Mouse (Mus musculus) gonadal fat pad, adult 2 months (tissue): ENCODE results near the gene Cass4. TPM values are rescaled to one million over a fixed set of nuclear protein-coding genes. Genes with fewer than 3 reads are reported as not detected.
A peak's percentile ranks its signal among the peaks of the same experiment; 100 is the strongest.

Experiments
- DNase-seq: peaks from one replicate; pipeline ENCODE4 v3.0.0-alpha.2; 2012; ENCODE audit warnings: low read depth
- polyA plus RNA-seq: library from polyadenylated mRNA; depleted of rRNA; stranded (reverse); fragments of >200 nt; gene quantifications from 2 replicates; pipeline ENCODE4 v1.2.3, GENCODE M21; 2012; rRNA removed

The Cass4 gene
- 0.93 and 1.3 TPM in 2 replicates for polyA plus RNA-seq

DNA sequence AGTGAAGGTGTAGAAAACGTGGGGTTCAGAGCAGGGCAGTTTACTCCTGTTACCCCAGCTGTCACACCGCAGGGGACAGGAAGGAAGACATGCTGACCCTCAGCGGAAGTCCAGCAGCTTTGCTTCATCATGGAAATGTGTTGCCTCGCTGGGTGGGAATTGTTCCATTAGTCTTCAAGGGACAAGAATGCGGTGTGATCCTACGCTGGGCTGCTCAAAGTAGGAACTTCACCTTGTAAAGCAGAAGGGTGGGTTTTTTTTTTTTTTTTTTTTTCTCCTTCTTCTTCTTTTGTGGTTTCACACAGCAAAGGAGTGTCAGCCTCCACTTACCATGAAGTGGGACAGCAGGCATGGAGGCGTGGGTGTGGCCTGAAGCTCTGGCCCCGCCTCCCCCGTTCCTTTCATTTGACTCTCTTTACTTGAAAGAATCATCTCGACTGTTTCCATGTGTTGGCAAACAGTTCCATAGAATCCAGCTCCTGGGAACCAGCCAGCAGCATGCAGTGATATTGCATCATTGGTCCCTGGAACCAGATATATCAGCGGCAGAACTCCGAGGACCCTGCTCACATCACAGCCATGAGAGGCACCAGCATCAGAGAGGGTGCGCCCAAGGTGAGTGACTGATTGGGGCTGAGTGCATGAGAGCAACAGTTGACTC is at the start of gene Cass4:
Cass4 (plus strand) TSS at position 404 of the 661 bp plus-strand sequence.
- DNase-seq: no peak

DNA sequence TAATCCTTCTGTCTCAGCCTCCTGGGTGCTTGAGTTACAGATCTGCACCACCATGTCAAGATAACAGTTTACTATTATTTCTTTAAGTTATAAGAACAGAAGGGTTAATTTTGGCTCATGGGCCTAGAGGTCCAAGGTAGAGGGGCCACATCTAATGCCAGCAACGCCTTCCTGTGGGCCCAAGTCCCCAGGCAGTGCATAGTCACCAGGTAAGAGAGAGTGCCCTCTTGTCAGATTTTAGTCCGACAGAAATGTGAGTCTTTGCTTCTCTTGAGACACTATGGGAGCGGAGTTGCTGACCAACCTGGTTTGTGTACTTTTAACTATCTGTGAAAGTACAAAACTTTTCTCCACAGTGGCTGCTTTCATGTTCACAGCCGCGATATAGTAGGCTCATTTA is 48.9 kb upstream of the Cass4 start:
- no peak for DNase-seq

DNA sequence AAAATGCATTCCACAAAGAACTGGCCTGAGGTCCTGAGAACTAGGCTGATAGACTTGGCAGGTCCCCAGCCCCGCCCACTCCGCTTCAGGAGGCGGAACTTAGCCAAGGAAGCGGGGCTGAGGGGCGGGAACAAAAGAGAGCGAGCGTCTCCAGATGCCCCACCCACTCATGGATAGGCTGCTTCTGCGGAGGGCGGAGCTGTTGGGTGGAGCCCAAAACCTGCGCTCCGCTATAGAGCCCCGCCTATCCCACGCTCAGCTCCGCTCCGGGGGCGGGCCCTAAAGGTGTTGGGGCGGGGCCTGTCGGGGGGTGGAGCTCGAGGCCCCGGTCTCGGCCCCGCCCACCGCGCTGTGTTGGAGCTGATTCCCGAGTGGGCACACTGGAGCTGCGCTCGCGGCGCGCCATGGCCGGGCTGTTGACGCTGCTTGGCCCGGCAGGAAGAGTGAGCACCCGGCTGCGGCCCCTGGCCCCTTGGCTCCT is 48.3 kb upstream of the Cass4 start, which contains the start of gene Fam210b:
Fam210b (plus strand) TSS at position 308 of the 481 bp plus-strand sequence.
- peak; percentile 60 for DNase-seq

DNA sequence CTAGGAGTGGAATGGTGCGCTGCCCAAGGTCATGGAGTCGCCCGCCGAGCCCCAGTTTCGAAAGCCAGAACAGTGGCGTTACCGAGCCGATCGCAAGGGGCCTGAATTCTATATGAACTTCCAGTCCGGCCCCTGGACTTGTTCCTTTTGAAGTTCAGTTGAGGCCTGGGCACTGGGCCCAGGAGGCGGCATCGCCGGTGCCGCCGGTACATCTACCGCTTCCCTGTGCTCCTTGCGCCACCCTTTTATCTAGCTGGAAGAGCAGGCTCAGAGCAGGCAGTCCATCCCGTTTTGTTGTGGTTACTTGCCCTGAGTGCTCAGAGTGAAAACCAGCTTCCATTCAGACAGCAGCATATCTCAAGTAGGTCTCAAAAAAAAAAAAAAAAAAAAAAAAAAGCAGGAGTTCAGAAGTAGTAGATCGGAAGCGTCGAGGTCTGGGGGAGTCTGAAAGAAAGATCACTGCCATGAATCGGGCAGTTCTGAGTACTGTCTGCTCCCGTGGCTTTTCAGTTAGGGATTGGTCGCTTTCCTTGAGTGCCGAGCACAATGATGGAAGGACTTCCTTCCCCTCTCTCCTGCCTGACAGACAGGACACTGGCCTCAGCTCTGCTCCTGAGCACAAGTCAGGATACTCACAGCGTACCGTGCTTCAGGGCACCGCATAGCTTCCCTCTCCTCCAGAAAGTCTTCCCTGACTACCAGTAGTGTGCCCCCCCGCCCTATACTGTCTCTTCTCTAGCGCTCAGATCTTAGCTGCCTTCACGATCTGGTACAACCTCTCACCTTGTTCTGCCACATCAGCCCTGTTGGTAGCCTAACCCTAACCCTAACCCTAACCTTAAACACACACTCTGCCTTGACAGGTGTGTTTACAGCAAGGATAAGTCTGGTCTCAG is 47.3 kb upstream of the Cass4 start:
- DNase-seq: peak; percentile 51

DNA sequence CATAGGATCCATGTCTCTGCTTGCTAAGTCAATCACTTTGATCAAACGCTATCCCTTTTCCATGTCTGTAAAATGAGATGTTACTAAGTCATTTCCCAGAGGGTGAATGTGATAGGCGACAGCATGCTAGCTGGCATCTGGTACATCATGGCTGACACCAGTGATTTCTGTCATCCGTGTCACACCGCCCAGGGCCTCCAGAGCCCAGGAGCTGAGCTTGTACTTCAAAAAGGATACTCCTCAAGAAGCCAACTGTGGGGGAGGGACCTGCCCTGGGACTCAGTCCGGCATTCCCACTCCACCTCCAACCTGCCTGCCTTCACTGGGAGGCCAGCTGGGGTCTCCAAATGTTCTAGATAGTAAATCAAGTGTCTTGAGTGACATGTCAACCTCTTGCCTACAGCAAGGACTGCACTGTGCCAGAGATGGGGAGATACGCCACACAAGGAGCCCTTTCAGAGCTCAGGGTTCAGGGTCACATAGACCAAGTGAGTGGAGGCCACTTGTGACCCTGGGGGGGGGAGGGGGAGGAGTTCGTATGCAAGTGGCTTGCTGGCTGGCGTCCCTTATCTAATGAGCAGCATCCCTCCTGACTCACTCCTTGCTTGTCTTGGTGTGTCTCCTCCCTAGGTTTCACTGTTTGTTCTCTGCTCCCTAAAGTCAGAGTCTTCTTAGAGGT is 46.5 kb upstream of the Cass4 start:
- no peak for DNase-seq

DNA sequence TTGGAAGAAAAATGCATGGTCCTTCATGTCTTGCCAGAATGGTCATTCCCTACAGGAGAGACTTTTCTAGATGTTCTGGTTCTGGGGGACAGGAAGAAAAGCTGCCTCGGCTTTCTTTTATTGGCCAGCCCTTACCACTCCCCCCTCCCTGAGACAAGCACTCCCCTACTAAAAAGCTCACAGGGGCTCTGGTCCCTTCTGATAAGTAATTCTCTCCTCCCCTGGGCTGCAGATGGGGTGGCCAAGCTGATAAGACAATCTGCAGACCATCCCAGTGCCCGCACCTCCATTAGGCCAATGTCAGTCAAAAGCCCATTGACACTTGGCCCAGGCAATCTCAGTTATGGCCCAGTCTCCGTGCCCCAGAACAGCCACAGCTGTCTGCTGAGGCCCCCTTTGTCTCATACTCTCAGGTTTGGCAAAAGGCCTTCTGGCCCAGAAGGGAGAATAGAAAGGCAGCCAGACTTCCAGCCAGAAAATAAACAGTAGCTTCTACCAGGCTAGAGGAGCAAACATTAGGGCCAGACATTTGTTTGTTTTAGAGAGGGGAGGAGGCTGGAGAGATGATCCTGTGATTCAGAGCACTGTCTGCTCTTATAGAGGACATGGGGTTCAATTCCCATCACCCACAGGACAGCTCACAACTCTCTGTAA is 45.2 kb upstream of the Cass4 start:
- no peak for DNase-seq

DNA sequence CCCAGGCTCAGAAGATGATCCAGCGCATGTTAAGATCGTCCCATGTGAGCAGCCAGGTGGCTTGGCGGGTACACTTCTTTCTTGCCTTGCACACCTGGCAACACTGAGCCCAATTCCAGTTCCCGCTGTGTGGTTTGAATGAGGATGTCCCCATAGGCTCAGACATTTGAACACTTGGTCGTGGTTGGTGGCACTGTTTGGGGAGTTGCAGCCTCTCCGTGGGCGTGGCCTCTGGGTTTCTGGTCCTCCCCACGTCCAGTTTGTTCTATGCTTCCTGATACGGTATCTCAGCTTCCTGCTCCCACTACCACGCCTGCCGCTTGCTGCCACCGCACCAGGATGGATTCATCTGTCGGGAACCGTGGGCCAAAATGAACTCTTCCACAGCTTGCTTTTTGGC is 43.8 kb upstream of the Cass4 start:
- no peak for DNase-seq

DNA sequence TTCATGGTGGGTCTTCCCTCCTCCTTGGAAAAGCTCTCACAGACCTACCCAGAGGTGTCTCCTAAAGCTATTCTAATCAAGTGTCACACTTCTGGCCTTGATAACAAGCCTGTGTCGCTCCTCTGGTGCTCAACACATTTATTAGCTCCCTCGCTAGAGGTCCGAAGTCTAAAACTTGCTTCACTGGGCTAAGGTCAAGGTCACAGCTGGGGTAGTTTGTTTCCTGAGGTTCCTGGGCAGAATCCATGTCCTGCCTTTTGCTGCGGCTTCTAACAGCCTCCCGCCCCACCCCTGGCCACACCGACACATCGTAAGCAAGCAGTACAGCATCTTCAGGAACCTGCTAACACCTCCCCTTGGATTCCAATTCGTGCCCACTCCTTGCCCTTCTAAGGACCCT is 42.8 kb upstream of the Cass4 start:
- no peak for DNase-seq

DNA sequence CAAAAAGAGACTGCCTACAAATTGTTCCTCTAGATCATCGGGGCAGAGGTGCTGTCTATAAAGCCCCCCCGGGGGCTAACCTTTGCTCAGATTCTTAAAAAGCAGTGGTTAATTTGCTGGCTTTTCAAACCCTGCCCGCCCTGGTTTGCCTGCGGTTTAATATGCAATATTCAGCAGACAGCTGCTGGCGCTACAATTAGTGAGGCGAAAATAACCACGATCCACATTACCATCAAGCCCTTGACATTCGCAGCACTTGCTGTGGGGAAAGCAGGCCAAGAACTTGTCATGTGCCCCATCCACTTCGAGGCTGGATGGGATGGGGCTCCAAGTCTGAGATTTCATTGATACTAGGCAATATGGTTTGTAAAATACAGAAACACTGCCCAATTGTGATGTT is 40.4 kb upstream of the Cass4 start:
- DNase-seq: no peak

DNA sequence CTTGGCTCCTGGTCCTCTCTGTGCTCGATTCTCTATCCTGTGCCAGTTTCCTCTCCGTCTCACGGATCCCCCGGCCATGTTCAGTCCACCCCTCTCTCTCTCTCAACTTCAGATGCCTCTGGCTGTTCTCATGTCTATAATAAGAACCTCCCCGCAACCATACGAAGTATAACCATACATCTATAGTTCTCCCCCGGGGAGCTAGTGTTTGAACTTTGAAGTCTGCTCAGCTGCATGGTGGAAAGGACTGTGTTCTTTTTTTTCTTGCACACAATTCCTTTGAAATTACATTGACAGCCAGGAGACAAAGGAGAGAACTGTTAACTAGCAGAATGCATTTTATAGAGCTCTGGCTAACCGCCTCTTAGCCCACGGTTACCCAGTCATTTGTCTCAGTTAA is 38.8 kb upstream of the Cass4 start:
- no peak for DNase-seq

DNA sequence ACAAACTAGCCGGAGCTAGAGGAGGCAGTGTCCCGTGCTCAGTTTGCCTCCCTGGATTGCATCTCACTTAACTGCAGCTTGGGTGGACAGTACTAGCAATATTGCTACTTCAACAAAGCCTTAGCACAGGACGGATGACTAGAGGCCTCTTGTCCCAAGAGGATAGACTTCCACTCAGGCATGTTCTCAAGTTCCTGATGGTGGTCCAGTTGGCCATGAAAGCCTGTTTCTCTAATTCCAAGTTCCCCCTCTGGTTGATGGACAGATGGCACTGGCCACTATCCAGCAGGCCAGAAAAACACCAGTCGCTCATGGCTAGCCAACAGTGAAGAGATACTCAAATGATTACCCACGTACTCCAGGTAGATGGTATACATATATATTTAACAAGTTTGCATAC is 37.8 kb upstream of the Cass4 start:
- no peak for DNase-seq

DNA sequence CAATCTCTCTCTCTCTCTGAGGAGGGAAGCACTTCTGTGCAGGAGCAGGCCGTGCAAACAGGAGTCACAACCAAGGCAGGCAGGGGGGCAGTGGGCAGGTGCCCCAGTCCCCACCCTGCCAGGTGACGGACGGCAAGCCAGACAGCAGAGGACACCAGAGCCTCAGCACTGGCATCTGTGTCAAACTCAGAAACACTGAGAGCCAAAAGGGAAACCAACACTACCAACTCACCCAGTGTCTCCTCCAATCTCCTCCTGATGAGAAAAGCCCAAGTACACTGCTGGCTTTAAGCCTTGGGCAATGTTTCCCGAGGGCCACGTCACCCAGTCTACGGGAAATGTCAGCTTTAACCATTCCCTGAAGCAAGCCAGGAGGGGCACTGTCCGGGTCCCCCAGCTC is 30.4 kb upstream of the Cass4 start:
- DNase-seq: no peak

DNA sequence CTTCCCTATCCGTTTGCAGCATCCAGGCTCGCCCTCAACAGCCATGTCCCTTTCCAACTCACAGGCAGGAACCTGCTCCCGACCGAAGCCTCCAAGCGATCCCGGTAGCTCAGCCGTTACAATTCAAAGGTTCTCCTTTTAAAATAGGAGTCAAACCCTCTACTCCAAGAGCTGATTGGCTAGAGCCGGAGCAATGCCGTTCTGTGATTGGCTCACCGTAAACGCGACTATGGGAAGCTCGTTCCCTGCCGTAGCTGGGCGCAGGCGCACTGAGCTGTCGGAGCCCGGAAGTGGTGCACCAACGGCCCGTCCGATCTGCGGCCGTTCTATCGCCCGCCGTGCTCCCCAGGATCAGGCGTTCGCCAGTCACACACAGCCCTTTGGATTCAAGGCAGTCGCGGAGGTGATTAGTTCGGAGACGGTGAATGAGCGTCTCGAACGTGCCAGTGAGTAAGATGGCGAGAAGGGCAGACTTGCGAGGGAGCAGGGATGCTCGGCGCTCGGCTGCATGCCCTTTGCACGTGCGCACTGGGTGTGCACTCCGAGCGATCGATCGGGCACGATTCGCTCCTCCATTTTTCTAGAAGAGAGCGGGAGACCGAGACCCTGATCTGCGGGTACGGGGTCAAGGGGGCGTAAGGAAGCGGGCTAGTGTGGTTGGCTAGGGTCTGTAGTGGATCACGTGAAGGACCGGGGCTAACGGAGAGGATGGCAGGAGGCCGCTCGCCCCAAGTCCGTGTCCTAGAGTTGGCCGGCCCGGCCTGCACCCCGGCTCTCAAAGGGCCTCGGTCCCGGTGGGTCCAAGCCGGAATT is 23.0 kb upstream of the Cass4 start, which contains the start of the genes Aurka and Cstf1:
Aurka (minus strand) TSS at position 125 of the 813 bp plus-strand sequence.
Cstf1 (plus strand) TSS at position 271 of the 813 bp plus-strand sequence.
- DNase-seq: peak; percentile 79

DNA sequence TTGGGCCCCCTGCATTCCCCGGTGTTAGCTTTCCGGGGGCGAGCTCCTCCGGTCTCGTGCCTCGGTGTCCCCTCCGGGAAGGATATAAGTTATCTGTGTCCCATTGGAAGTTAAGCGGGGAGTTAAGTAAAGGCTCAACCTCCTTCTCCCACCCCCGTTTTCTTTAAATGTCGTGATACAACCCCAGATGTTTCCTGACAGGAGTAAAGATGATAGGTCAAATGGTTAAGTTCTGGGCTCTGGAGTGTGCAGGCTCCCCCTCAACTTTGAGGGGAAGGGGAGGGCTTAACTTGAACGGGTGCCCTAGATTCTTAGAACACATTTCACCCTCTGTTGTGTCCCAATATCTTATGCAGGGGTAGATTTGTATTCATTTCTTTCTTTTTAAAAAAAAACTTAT is 22.3 kb upstream of the Cass4 start:
- no peak for DNase-seq

DNA sequence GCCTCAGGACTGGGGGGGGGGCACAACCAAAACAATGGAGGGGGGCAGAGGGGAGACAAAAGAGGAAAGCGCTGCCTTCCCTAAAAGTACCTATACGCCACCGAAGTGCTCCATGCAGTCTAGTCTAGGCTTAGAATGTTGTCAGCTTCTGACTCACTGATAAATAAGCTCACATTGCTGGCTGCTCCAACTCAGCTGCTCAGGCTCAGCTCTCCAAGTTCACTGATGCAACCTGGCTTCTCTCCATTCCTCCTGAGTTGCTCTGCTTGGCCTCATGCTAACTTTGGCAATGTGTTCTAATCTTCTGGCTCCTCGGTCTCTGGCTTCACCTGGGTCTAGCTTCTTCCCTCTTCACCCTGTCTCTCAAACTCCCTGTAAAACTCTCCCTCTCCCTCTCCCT is 17.0 kb upstream of the Cass4 start:
- DNase-seq: peak; percentile 61

DNA sequence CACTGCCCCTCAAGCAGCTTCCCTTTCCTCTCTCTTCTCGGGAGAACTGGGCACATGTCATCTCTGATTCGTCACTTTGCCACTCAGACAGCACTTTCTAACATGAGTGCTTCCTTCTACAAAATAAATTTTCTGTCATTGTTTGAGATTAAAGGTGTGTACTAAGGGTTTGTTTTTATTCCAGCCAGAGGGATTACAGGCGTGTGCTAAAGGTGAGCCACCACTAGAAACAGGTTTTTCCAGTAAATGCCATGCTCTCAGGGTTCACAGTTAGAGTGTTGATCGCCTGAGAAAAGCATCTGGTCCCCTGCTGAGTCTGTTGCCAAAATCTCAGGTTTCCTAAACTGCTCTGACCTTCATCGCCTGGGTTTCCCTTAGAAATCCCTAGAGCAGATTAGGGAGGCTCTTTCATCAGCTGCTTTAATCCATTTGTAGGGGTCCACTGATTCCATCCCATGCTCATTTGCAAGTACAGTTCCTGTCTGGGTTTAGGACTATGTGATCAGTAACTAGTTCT is 16.5 kb upstream of the Cass4 start:
- DNase-seq: no peak

DNA sequence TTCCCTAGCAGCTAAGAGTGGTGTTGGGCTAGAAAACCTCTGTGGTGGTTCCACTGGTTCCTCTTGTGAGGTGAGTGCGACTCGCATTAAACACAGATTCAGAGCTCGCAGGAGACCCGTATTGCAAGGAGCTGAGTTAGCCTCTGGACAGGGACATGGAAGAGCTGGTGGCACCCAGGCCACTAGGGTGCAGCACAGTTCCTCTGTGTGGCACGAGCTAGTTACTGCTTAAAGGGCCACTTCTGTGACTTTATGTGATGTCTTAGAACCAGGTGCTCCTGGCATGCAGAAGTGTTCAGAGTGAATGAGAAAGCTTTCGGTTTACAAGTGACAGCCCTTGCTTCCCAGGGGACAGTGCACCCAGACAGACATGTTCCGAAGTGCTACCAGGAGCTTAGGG is 15.3 kb upstream of the Cass4 start:
- no peak for DNase-seq

DNA sequence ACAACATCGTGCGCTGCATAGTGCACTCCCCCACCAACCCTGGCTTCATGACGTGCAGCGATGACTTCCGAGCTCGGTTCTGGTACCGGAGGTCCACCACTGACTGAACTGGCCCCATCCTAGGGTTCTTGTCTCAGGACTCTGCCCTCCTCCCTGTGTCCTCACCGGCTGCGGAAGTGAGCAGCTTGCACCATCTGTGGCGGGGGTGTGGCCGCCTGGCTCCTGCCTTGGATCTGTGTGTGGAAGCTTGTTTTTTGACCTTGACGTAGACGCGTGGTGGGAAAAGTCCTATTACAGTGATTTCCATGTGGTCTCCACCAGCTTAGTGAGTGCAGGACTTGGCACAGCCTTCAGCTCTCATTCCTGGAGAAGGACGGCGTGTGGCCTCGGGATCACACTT is 13.1 kb upstream of the Cass4 start:
- no peak for DNase-seq

DNA sequence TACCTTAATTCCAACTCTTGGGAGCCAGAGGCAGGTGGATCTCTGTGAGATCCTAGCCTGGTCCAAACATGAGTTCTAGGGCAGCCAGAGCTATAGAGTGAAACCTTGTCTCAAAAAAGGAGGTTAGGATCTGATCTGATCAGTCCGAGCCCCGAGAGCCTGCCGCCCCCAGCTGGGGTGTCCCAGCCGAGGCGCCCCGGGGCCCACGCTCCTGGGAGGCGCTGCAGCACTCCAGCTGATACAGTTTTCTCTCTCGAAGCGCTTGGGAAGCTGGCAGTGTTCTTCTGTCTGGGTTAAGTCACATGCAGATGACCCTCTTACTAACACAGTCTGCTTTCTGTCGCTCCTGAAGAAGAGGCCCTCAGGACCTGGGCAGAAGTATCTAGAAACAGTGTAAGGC is 12.3 kb upstream of the Cass4 start:
- DNase-seq: no peak

DNA sequence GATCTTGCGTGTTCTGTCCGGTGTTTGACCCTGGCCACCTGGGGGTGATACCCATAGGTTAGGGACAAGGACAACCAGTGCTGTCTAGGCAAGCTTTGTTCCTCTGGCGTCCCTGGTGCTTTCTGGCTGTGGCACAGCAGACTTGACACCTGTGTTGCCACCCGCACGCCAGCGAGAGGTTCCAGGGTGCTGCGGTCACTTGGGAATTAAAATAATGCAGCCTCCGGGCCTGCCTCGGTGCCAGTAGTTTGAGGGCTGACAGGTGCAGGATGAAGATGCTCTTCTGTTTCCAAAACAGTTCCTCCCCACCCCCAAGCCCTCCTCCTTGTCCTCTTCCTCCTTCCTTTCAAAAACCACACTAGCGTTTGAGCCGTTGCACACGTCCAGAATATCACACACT is 11.7 kb upstream of the Cass4 start:
- DNase-seq: no peak

DNA sequence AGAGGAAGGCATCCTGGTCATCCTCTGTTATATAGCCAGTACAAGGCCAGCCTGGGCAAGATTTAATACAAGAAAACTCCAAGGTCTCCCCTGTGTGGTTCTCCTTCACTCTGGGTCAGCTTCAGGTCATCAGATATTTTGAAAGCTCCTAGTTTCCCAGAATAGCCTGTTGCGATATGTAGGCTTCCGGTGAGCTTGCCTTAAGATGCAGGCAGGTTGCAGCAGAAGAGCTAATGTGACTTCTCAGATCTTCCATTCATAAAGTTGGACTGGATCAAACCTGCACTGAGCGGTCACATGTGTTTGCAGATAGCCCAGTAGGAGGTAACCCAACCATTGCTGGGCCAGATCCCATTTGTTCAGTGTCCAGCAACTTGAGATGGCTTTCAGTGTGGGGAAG is 8.9 kb upstream of the Cass4 start:
- no peak for DNase-seq
